Mouse (Mus musculus) limb, embryonic 14.5 days (tissue): ENCODE data around the gene Mmel1. TPM values are rescaled to one million over a fixed set of nuclear protein-coding genes. Genes with fewer than 3 reads are reported as not detected.

Experiments used
- ATAC-seq: fragments of 200-750 bp; cut with Nextera tagmentation; 2 replicates; pipeline ENCODE4 v1.8.0; 2017; ENCODE audit warnings: low read depth, moderate number of reproducible peaks, moderate TSS enrichment; ENCODE audit not compliant: low FRiP score
- DNase-seq: peaks from one replicate; pipeline ENCODE4 v3.0.0-alpha.2; 2015; ENCODE audit warnings: low spot score
- H3K27ac ChIP-seq: fragments of 300-500 bp; sonication (generic); replicated peaks from 2 replicates; pipeline ENCODE4 v1.5.1; 2014; ENCODE audit warnings: low read depth, mild to moderate bottlenecking, low read length, moderate library complexity, mixed read lengths
- H3K27me3 ChIP-seq: fragments of 300-500 bp; sonication (generic); 2 replicates; pipeline ENCODE4 v1.6.1; 2014; ENCODE audit warnings: low read length, mixed read lengths; ENCODE audit not compliant: control insufficient read depth, insufficient read depth
- H3K36me3 ChIP-seq: fragments of 300-500 bp; sonication (generic); 2 replicates; pipeline ENCODE4 v1.6.1; 2014; ENCODE audit warnings: mild to moderate bottlenecking, low read length, moderate library complexity, mixed read lengths; ENCODE audit not compliant: control insufficient read depth, insufficient read depth
- H3K4me1 ChIP-seq: fragments of 300-500 bp; sonication (generic); 2 replicates; pipeline ENCODE4 v1.6.1; 2014; ENCODE audit warnings: antibody characterized with exemption, low read length, mixed read lengths; ENCODE audit not compliant: control insufficient read depth, insufficient read depth
- H3K4me2 ChIP-seq: fragments of 300-500 bp; sonication (generic); replicated peaks from 2 replicates; pipeline ENCODE4 v1.6.1; 2014; ENCODE audit warnings: low read depth, mild to moderate bottlenecking, low read length, moderate library complexity; ENCODE audit not compliant: severe bottlenecking
- H3K4me3 ChIP-seq: fragments of 300-500 bp; sonication (generic); replicated peaks from 2 replicates; pipeline ENCODE4 v1.5.1; 2014; ENCODE audit warnings: low read length
- H3K9ac ChIP-seq: fragments of 300-500 bp; sonication (generic); 2 replicates; pipeline ENCODE4 v1.6.1; 2014; ENCODE audit warnings: mild to moderate bottlenecking, low read depth, low read length, moderate library complexity; ENCODE audit not compliant: severe bottlenecking
- H3K9me3 ChIP-seq: fragments of 300-500 bp; sonication (generic); 2 replicates; pipeline ENCODE4 v1.6.1; 2016; ENCODE audit warnings: low read length; ENCODE audit not compliant: control insufficient read depth
- POLR2A ChIP-seq: fragments of 200-500 bp; IDR thresholded peaks from 2 replicates; pipeline ENCODE4 v1.8.0; 2012; ENCODE audit warnings: inconsistent platforms, mild to moderate bottlenecking, moderate library complexity, borderline replicate concordance; ENCODE audit not compliant: insufficient read depth, insufficient read length; ENCODE audit errors: extremely low read depth
- WGBS: fragments of 180-500 bp; shearing (Covaris S2); extraction: QIAGEN DNeasy Blood & Tissue Kit; methylation state at CpG from one replicate; pipeline ENCODE4 v1.1.7; 2014; 5-methylcytosine and 5-hydroxymethylcytosine counted together
- polyA plus RNA-seq, 2 experiments: library from polyadenylated mRNA; depleted of rRNA in 1 of 2; stranded (reverse) in 1 of 2; unstranded in 1 of 2; fragments of >200 nt; fragmentation: Nextera tagmentation in 1 of 2; extraction: Ambion mirVana in 1 of 2; gene quantifications; 2 replicates each; pipeline versions ENCODE4 v1.2.1 to v1.2.3; 2012 to 2014

The Mmel1 gene
- polyA plus RNA-seq, 2 experiments = 0.10 to 0.11 TPM

DNA sequence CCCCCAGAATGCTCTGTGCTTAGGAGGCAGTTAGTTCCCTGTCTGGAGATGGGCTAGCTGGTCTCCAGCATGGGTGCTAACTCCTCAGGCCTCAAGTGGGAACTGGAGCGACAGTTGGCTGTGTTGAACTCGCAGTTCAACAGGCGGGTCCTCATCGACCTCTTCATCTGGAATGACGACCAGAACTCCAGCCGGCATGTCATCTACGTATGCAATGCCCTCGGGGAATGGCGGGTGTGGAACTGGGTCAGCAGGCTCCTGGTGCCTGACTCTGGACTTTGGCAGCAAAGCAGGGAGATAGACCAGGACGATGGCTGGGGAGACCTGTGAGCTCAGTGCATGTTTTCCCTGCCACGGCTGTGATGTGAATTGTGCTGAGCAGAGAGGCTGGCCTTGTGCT is 16.0 kb downstream of the Mmel1 start:
- no peak overlapping the region for H3K27ac ChIP-seq
- no peak for ATAC-seq
- H3K27me3 ChIP-seq = no peaks in the 10 kb centered on the region
- H3K4me2 ChIP-seq = no peak overlapping the region
- H3K9me3 ChIP-seq = no peaks in the 10 kb centered on the region
- DNase-seq = no peak
- no peaks in the 10 kb centered on the region for H3K4me1 ChIP-seq
- no peak overlapping the region for H3K9ac ChIP-seq
- WGBS = 69% methylated on average over 11 of the region's 11 CpGs
- H3K4me3 ChIP-seq = no peak overlapping the region
- TF ChIP-seq POLR2A = no peak
- H3K36me3 ChIP-seq = no peaks in the 10 kb centered on the region

- ATAC-seq = peak; percentile 54; the same call in 1 of the 2 replicates
- Histone ChIP-seq H3K4me1 (no peaks in the 10 kb centered on the region), H3K9ac (no peak overlapping the region)
Observed at GRCm38 (mm10) chr4:154886876-154887592, 17.6 kb downstream of the Mmel1 start.

DNA sequence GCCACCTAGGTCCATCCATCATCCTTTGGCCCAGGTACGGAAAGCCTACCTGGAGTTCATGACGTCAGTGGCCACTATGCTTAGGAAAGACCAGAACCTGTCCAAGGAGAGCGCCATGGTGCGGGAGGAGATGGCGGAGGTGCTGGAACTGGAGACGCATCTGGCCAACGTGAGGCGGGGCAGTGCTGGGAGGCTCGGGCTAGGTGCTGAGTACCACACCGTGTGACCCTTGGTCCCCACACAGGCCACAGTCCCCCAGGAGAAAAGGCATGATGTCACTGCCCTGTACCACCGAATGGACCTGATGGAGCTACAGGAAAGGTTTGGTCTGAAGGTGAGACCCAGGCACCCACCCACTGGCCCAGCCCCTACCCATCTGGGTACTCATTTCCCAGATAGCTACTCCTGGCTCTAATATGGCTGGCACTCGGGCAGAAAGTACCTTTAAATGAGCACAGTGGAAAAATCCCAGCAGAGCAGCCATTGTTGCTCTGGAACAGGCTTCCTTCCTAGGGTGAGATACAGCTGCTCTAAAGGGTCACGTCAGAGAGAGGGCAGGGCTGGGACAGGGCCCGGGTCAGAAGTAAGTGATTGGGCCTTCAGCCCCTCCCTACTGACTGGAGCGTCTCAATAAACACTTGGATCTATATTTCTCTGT is 18.3 kb downstream of the Mmel1 start:
- Histone ChIP-seq H3K9me3 (no peaks in the 10 kb centered on the region), H3K27me3 (no peaks in the 10 kb centered on the region), H3K27ac (no peak overlapping the region), H3K4me3 (no peak overlapping the region), H3K36me3 (no peaks in the 10 kb centered on the region), H3K9ac (no peak overlapping the region), H3K4me2 (no peak overlapping the region), H3K4me1 (no peaks in the 10 kb centered on the region)
- WGBS = 82% methylated on average over 15 of the region's 15 CpGs
- no peak for DNase-seq
- no peak for ATAC-seq
- TF ChIP-seq POLR2A = no peak

More at GRCm38 (mm10) chr4:154886876-154887592, 17.6 kb downstream of the Mmel1 start:
- no peak overlapping the region for H3K27ac ChIP-seq
- no peaks in the 10 kb centered on the region for H3K9me3 ChIP-seq
- no peaks in the 10 kb centered on the region for H3K36me3 ChIP-seq
- WGBS = 56% methylated on average over 11 of the region's 13 CpGs
- no peak for TF ChIP-seq POLR2A
- H3K4me3 ChIP-seq = no peak overlapping the region
- no peak for DNase-seq
- H3K27me3 ChIP-seq = no peaks in the 10 kb centered on the region
- no peak overlapping the region for H3K4me2 ChIP-seq

DNA sequence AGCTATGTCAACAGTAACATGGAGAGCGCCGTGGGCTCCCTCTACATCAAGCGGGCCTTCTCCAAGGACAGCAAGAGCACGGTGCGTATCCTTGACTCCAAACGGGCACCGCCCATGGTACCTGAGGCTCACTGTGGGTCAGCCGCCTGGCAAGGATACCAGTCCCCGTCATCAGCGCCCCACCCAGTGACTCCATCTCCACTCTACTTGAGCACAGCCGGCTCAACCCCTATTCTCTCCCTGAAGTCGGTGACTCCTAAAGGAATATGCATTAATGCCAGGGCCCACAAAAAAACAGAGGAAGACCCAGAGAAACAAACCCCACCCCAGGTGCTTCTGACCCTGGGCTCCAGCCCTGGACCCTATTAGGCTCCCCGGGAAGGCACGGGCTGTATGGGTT is 21.5 kb downstream of the Mmel1 start:
- DNase-seq = no peak
- no peak for ATAC-seq
- 88% methylated on average over 14 of the region's 14 CpGs for WGBS

GRCm38 (mm10) chr4:154895549-154895948 is 26.2 kb downstream of the Mmel1 start:
- Histone ChIP-seq H3K9ac (no peak overlapping the region), H3K4me3 (no peak overlapping the region), H3K27ac (no peak overlapping the region), H3K36me3 (no peaks in the 10 kb centered on the region), H3K4me1 (peaks cover 14% of the 10 kb centered on the region), H3K9me3 (no peaks in the 10 kb centered on the region), H3K4me2 (no peak overlapping the region), H3K27me3 (no peaks in the 10 kb centered on the region)
- ATAC-seq (no peak), DNase-seq (no peak)
- WGBS = 85% methylated on average over 5 of the region's 5 CpGs
- no peak for TF ChIP-seq POLR2A

More for the DNA sequence above, 21.5 kb downstream of the Mmel1 start:
- H3K9ac ChIP-seq = no peak overlapping the region
- H3K4me1 ChIP-seq = no peaks in the 10 kb centered on the region
- no peak overlapping the region for H3K4me3 ChIP-seq
- H3K36me3 ChIP-seq = no peaks in the 10 kb centered on the region
- H3K4me2 ChIP-seq = no peak overlapping the region
- H3K27me3 ChIP-seq = no peaks in the 10 kb centered on the region
- H3K27ac ChIP-seq = no peak overlapping the region
- no peak for TF ChIP-seq POLR2A
- H3K9me3 ChIP-seq = no peaks in the 10 kb centered on the region
